Mouse (Mus musculus) kidney, adult 2 months (tissue): ENCODE measurements at regions not wholly inside any gene's neighbourhood (a gene's known extent, or its start where the extent isn't known, plus 50 kb on each side); places are given as distances from the start of the nearest gene placed in this dataset.

ENCODE experiments used
- DNase-seq: peaks from one replicate; pipeline ENCODE4 v3.0.0; 2021
- H3K27ac ChIP-seq: fragments of 200-500 bp; 2 replicates; pipeline ENCODE4 v1.5.1; 2012; ENCODE audit warnings: low read depth, low read length, control low read depth, inconsistent platforms; ENCODE audit not compliant: insufficient read depth
- H3K27me3 ChIP-seq: fragments of 200-500 bp; replicated peaks from 2 replicates; pipeline ENCODE4 v1.6.1; 2012; ENCODE audit warnings: mild to moderate bottlenecking, moderate library complexity, low read length, inconsistent platforms; ENCODE audit not compliant: control insufficient read depth, insufficient read depth
- H3K36me3 ChIP-seq: fragments of 200-500 bp; 2 replicates; pipeline ENCODE4 v1.6.1; 2012; ENCODE audit warnings: mild to moderate bottlenecking, moderate library complexity, low read length, inconsistent platforms; ENCODE audit not compliant: control insufficient read depth, insufficient read depth
- H3K4me1 ChIP-seq: fragments of 200-500 bp; 2 replicates; pipeline ENCODE4 v1.6.1; 2011; ENCODE audit warnings: low read length; ENCODE audit not compliant: control insufficient read depth, insufficient read depth
- H3K4me3 ChIP-seq: fragments of 200-500 bp; 2 replicates; pipeline ENCODE4 v1.5.1; 2011; ENCODE audit warnings: mild to moderate bottlenecking, low read depth, low read length, control low read depth; ENCODE audit not compliant: insufficient read depth
- CTCF ChIP-seq: fragments of 200-500 bp; conservative IDR thresholded peaks from 2 replicates; pipeline ENCODE4 v1.5.1; 2011; ENCODE audit warnings: low read depth, mild to moderate bottlenecking, control low read depth, low read length, moderate library complexity, mixed read lengths; ENCODE audit not compliant: insufficient read depth, insufficient read length
- POLR2A ChIP-seq: fragments of 200-500 bp; IDR thresholded peaks from one replicate; pipeline ENCODE4 v1.6.1; 2011; ENCODE audit warnings: low read depth, low read length, control low read depth
- WGBS: fragments of 180-500 bp; shearing (Covaris S2); methylation state at CpG from one replicate; pipeline ENCODE4 v1.1.7; 2018; 5-methylcytosine and 5-hydroxymethylcytosine counted together

DNA sequence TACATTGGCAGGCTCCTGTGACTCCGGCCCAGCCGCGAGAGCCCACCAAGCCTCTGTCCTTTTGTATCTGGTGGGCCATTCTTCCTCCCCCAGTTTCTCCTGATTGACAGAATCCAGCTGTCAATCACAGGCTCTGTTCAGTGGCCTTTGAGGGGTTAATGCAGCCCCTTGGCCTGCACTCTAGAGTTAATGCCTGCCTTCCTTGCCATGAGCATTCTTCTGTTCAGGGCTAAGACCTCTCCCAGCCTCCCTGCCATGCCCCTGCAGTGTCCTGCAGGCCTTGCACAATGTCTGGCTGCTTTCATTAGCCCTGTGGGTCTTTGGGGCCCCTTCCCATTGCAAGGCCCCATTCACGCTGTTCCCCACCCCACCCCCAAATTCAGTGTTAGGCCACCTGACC is 160.9 kb upstream of the Atp6ap2 start:
- Histone ChIP-seq H3K4me1 (no peaks in the 10 kb centered on the region), H3K36me3 (no peaks in the 10 kb centered on the region), H3K27ac (no peak overlapping the region), H3K4me3 (no peak overlapping the region), H3K27me3 (no peaks in the 10 kb centered on the region)
- no peak for TF ChIP-seq POLR2A
- 84% methylated on average over 4 of the region's 4 CpGs for WGBS
- no peak for DNase-seq

DNA sequence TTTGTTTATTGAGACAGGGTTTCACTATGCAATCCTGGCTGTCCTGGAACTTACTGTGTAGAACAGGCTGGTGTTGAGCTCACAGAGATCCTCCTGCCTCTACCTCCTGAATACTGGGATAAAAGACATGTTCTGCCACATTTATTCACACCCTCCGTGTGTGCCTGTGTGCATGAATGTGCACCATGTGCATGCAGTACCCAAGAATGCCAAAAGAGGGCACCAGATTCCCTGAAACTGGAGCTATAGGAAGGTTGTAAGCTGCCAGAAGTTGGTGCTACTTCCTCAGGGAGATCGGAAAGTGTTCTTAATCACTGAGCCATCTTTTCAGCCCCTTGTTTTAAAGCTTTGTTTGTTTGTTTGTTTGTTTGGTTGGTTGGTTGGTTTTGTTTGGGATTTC is 155.3 kb upstream of the Atp6ap2 start:
- no peaks in the 10 kb centered on the region for H3K36me3 ChIP-seq
- TF ChIP-seq CTCF (no peak), POLR2A (no peak)
- whole genome bisulfite sequencing: 95% methylated on average over 2 of the region's 2 CpGs
- H3K4me1 ChIP-seq: no peaks in the 10 kb centered on the region
- DNase-seq: no peak
- H3K27me3 ChIP-seq: no peaks in the 10 kb centered on the region
- no peak overlapping the region for H3K27ac ChIP-seq
- no peak overlapping the region for H3K4me3 ChIP-seq

DNA sequence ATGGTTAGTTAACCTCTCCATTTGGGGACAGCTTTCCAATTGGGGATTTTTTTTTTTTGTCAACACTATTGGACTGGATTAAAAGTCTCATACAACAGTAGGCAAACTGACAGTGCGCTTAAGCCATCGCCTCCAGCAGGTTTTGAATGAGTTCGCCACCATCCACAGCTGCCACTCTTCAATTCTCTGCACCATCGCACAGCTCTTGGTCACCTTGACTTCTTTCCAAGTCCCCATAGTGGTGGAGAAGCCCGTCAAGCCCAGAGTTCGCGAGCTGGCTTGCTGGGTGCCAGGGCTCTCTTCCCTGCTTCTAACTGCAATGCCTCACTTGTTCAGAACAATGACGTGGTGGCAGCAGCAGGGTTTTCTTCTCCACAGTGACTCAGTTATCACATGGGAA is 151.9 kb upstream of the Atp6ap2 start:
- no peak for TF ChIP-seq CTCF
- TF ChIP-seq POLR2A: no peak
- 60% methylated on average over 8 of the region's 8 CpGs for WGBS
- no peaks in the 10 kb centered on the region for H3K27me3 ChIP-seq
- no peak overlapping the region for H3K27ac ChIP-seq
- no peak overlapping the region for H3K4me3 ChIP-seq
- no peaks in the 10 kb centered on the region for H3K4me1 ChIP-seq
- no peak for DNase-seq
- no peaks in the 10 kb centered on the region for H3K36me3 ChIP-seq

DNA sequence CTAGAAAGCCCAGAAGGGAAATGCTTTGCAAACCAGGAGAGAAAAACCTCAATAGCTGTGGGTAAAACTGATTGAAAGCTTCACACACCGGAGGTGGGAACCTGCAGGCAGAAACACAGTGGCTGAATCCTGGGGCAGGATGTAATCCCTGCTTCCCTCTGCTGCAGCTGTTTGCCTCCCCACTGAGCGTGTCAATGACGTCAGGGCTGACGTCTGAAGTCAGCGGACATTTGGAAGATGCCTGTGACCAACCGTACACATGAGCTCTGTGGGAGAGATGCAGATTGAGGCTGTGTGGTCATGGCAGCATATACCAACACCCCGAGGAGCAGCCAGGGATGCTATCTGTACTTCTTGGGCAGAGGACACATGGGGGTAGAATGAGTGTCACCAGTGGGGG is 151.5 kb upstream of the Atp6ap2 start:
- WGBS: 49% methylated on average over 7 of the region's 7 CpGs
- Histone ChIP-seq H3K27ac (no peak overlapping the region), H3K36me3 (no peaks in the 10 kb centered on the region), H3K4me3 (no peak overlapping the region), H3K4me1 (no peaks in the 10 kb centered on the region), H3K27me3 (no peaks in the 10 kb centered on the region)
- TF ChIP-seq POLR2A (no peak), CTCF (no peak)
- DNase-seq: no peak

DNA sequence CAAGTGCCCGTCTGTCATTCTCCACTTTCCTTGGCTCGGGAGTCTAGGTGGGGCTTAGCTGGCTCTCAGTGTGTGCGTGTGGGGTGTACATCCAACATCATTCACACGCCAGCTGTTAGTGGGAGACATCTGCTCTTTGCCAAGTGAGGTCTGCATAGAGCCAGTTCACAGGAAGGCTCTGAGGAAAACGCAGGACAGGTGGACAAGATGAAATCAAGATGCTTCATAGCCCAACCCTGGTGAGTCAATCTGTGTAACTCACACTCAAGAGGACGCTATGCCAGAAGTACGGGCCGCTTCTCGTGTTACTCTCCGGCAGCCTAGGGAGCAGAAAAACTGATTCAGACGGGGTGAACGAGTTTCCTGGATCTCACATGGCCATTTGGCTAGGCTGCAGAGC is 148.2 kb upstream of the Atp6ap2 start:
- no peaks in the 10 kb centered on the region for H3K27me3 ChIP-seq
- TF ChIP-seq POLR2A (no peak), CTCF (no peak)

DNA sequence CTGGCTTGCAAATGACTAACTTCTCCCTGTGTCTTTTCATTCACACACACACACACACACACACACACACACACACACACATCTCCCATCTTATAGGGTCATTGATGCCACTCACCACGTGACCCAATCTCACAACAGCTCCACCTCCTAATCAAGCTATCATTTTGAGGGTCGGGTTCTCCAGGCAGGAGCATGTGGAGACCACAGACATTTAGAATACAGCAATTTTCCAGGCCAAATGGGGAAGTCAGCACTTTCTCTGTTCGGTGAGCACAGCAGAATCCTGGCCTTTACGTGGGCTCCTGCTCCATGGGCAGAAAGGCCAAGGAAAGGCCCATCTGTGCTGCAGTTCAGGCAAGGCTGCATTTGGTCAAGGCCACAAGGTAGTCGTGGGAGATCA is 143.8 kb upstream of the Atp6ap2 start:
- Histone ChIP-seq H3K27ac (no peak overlapping the region), H3K4me3 (no peak overlapping the region), H3K4me1 (no peaks in the 10 kb centered on the region), H3K36me3 (no peaks in the 10 kb centered on the region), H3K27me3 (no peaks in the 10 kb centered on the region)
- no peak for DNase-seq
- 76% methylated on average over 5 of the region's 5 CpGs for WGBS
- TF ChIP-seq POLR2A: no peak
- TF ChIP-seq CTCF: no peak

More for the DNA sequence above, 148.2 kb upstream of the Atp6ap2 start:
- no peaks in the 10 kb centered on the region for H3K4me1 ChIP-seq
- no peak overlapping the region for H3K27ac ChIP-seq
- no peak for DNase-seq
- no peaks in the 10 kb centered on the region for H3K36me3 ChIP-seq
- 61% methylated on average over 12 of the region's 12 CpGs for WGBS
- H3K4me3 ChIP-seq: no peak overlapping the region

DNA sequence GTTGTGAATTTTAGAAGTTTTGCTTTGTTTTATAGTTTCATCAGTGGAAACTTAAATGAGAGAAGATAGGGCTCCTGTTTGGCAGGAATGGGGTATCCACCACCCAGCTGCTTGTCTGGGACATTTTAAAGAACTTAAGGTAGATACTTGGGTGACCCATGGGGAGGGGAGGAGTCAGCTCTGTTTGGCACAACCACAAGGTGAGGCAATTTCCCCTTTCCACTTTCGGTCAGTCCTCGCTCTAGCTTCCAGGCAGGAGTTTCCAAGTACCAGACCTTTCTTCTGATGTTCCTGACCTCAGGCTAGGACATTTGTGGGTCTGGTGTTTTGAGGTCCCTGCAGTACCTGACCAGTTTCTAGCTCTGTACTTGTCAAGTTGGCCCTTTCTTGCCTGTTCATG is 142.5 kb upstream of the Atp6ap2 start:
- Histone ChIP-seq H3K27me3 (no peaks in the 10 kb centered on the region), H3K4me1 (no peaks in the 10 kb centered on the region), H3K4me3 (no peak overlapping the region), H3K36me3 (no peaks in the 10 kb centered on the region), H3K27ac (no peak overlapping the region)
- no peak for TF ChIP-seq POLR2A
- TF ChIP-seq CTCF: no peak
- 64% methylated on average over 2 of the region's 2 CpGs for WGBS
- no peak for DNase-seq

DNA sequence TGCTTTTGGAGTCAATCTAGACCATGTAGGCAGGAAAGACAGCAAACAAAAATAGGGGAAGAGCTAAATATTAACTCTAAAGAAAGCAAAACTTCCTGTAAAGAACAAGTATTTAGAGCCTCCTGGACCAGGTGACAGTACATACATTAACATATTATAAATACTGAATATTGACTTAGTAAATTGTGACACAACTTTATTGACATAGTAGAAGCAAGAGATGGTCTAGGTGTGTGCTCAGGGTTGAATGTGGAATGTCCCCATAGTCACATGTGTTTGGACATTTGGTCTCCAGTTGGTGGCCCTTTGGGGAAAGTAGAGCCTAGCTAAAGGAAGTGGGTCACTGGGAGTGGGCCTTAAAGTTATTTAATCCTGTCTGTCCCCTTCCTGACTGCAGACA is 139.6 kb upstream of the Atp6ap2 start:
- TF ChIP-seq CTCF (no peak), POLR2A (no peak)
- Histone ChIP-seq H3K27ac (no peak overlapping the region), H3K36me3 (no peaks in the 10 kb centered on the region), H3K4me3 (no peak overlapping the region), H3K4me1 (no peaks in the 10 kb centered on the region), H3K27me3 (no peaks in the 10 kb centered on the region)
- DNase-seq: no peak
